Mouse (Mus musculus) urinary bladder, adult 2 months (tissue): Measurements from ENCODE around the gene 4430402I18Rik. TPM values are rescaled to one million over a fixed set of nuclear protein-coding genes. Genes with fewer than 3 reads are reported as not detected.
"Not testable (repeated sequence)": the region's sequence is repeated elsewhere in the genome, so short reads cannot be mapped to it uniquely, and the experiment has no call there.

Source experiments
- DNase-seq: peaks from one replicate; pipeline ENCODE4 v3.0.0; 2022; ENCODE audit warnings: low spot score
- polyA plus RNA-seq: library from polyadenylated mRNA; depleted of rRNA; stranded (reverse); fragments of >200 nt; gene quantifications from 2 replicates; pipeline ENCODE4 v1.2.3, GENCODE M21; 2012; rRNA removed

The 4430402I18Rik gene
- 3.1 and 3.2 TPM in 2 replicates for polyA plus RNA-seq

DNA sequence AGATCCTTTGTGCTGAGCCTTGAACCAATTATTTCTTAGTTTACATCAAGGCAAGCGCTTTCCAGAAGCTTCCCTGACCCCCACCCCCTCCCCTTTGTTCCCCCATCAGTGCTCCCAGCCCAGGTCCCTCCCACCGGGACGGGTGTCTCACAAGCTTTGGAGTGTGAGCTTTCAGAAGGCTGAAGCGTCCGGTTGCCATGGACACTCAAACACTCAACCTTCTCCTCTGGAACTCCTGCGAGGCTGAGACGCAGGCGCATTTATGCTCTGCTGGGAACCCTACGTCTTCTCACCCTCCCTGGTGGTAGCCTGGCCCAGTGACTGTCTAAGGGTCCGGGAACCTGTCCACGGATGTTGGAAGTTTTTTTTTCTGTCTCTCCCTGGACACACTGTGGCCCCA, at the start of gene 4430402I18Rik:
Gene 4430402I18Rik (minus strand): TSS at position 149 of the 400 bp plus-strand sequence.
- DNase-seq, result no peak

- no peak for DNase-seq
These were observed 49.2 kb upstream of the 4430402I18Rik start for GRCm38 (mm10) chr19:29016786-29017185.

DNA sequence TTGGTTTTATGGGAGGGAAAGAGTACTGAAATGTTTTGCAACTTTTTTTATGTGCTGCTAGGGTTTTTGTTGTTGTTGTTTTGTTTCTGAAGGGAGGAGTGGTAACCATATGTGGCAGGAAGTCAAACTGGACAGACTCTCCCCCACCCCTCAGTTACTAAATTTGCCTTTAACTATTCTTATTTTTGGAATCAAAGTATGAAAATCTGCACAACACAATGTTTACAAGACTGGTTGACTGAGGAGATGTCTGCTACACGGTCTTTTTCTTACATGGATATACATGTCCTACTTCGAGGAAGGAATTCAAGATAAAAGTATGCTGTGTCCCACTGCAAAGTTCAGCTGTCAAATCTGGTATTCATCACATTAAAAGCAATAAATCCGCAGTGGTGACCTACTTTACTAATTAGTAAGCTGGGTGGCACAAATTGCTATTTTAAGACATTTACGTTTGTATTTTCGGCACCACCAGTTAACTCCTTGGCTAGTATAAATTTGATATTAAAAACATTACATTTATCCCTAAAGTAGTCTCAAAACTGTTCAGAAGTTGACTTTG, 48.7 kb upstream of the 4430402I18Rik start:
- no peak for DNase-seq

DNA sequence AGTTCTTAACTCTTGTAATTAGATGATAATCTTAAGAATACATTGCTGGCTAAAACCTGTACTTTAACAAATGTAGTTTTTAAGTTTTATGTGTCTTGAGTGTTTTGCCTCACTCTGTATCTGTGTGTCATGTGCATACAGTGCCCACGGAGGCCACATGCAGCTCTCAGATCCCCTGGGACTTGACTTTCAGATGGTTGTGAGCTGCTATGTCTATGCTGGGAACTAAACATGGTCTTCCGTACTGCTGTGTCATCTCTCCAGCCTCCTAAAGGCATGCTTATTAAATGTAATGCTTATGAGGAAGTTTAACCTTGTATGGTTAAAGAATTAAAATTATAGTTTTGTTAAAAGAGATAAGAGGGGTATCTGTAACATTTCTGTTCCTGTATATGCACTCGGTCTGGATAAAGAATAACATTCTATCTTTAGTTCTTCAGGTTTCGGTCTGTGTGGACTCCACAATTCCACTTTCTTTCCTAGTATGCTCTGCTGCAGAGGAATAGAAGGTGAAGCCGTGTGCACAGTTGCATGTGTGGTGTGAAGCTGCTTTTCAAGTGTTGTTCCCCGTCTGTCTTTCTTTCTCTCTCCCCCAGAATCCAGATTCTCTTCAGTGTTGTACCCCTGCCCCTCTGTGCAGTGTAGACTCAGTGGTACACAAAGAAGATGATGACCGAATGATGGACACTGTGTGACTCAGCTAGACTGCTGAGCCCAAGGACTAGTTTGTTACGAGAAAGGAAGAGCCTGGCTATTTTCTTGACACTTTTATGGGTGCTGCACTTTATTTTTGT, 48.0 kb upstream of the 4430402I18Rik start:
- DNase-seq, result no peak

DNA sequence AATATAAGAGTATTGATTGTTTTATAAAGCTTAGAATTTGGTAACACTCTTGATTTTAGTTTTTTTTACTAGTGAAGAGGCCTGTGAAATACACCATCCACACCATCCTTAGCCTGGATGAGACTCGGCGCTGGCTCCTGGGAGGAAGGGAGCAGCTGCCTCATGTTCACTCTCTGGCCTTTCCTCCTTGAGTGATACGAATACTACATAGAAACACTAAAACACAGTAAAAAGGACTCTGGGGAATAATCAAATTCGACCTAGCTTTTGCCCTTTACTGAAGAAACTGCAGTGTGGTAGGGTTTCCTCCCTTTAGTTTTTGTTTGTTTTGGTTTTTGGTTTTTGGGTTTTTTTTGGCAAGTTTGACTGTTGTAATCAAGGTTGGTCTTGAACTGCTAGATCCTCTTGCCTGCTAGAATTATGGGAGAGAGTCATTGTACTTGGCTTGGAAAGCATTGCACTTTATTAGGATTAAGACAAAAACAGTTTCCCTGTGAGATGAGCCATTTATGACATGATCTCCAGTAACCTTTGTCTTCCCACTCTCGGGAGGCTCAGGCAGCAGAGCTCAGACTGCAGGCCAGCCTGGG, 47.0 kb upstream of the 4430402I18Rik start:
- DNase-seq, result no peak

DNA sequence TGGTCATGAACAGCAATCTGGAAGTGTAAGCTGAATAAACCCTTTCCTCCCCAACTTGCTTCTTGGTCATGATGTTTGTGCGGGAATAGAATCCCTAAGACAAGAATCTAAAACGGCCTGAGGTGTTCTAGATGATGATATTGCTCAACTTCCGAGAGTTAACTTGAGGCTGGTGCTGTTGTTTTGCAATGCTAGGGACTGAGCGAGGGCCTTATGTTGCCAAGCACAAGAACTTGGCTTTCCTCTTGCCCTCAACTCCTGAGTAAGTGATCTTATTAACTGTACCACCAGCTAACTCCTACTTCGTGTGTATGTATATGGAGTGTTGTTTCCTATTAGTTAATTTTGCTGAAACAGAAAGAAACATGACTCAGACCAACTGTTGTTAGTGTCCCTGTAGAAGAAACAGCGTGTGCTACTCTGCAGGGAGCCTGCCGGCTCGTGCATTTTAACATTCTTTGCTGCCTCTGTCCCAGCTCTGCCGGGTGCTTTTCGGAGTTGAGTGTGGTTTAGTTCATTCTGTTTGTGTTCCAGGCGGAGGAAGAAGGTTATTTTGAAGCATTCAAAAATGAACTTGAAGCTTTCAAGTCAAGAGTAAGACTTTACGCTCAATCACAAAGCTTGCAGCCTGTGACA, 43.9 kb upstream of the 4430402I18Rik start:
- DNase-seq, result no peak

DNA sequence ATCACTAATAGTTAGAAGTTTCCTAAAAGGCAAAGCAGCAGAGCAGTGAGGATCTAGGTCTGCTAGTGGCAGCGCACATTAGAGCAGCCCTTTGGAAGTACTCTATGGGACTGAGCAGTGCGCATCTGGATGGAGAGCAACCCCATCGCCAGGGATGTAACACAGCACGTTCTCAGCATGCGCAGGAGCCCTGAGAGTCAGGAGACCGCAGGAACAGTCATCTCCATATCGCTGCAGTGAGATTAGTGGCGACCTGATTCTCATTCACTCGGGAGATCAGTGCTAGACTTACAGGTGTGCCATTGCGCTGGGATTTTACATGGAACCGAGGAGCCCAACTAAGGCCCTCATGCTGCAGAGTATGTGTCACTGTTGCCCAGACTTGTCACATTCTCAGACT, 41.4 kb upstream of the 4430402I18Rik start:
- no peak for DNase-seq

GRCm38 (mm10) chr19:29008069-29008706, 40.6 kb upstream of the 4430402I18Rik start:
- no peak for DNase-seq

DNA sequence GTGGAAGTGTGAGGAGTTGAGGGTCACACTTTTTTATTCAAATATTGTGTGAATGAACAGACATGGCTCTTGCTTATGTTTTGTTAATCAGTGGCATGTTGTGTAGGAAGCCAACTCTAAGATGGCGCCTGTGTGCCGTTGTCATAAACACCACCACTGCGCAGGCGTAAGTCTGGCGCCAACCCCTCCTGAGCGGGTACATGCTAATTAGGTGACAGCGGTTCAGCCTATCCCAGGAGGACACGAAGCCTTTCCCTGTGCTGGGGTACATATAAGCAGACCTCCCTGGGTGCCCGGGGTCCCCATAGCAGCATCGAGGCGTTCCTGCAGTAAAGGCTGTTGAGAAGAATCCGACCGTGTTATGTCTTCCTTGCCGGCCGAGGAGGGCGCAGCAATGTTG, 32.7 kb upstream of the 4430402I18Rik start:
- DNase-seq, result not testable (repeated sequence)

DNA sequence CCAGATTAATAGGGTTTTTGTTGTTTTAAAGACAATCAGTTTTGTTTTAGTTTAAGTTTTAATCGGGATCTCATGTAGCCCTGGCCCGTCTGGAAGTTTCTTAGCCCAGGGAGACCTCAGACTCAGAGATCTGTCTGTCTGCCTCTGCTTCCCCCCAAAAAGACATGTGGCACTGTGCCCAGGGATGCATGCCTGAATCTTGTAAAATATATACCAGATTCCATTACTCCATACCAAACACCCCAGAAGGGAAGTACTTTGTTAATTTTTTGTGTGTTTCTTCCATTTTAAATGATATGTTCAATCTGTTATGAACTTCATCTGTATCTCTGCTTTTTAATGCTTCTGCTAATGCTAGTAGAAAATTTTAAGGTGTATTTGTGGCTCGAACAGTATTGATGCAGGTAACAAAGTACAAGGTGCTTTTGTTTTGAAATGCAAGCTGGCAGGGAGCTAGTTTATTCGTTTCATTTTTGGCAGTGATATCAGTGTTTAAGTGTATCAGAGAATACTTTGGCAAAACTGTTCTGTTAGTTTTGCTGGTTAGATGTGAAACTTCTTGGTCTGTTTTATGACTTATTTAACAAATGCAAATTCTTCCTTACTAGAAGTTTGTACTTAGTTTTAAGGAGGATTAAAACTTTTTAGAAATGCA, 30.5 kb upstream of the 4430402I18Rik start:
- no peak for DNase-seq

- no peak for DNase-seq
These were observed 27.8 kb upstream of the 4430402I18Rik start for GRCm38 (mm10) chr19:28995366-28995765.

- no peak for DNase-seq
These were observed 27.3 kb upstream of the 4430402I18Rik start for GRCm38 (mm10) chr19:28994870-28995269.

DNA sequence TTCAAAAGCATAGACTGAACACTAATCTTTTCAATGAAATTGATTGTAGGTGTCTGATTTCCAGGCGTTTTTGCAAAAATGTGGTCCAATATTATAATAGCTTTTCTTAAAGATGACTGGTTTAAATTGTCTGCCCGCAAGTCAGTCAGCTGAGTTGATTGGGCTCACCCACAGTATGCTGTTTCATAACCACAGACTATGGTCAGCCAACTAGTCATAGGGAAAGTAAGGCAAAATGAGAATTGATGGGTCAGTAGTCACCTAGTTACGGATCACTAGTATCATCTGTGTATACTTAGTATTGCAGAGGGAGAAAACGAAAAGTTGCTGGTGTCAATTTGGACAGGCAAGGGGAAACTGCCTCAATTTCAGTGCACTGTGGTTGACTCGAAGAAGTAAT, 23.8 kb upstream of the 4430402I18Rik start:
- no peak for DNase-seq

- no peak for DNase-seq
These were observed 23.1 kb upstream of the 4430402I18Rik start for GRCm38 (mm10) chr19:28990590-28991221.

GRCm38 (mm10) chr19:28990194-28990589, 22.6 kb upstream of the 4430402I18Rik start, which contains the start of gene Cdc37l1:
Gene Cdc37l1 (plus strand): TSS chr19:28990352.
- DNase-seq, result peak; percentile 96

GRCm38 (mm10) chr19:28989515-28989914, 21.9 kb upstream of the 4430402I18Rik start:
- no peak for DNase-seq

GRCm38 (mm10) chr19:28982617-28983016, 15.0 kb upstream of the 4430402I18Rik start:
- DNase-seq, result no peak

GRCm38 (mm10) chr19:28974862-28975611, 7.4 kb upstream of the 4430402I18Rik start:
- DNase-seq, result peak; percentile 72

GRCm38 (mm10) chr19:28970251-28970650, 2.7 kb upstream of the 4430402I18Rik start:
- DNase-seq, result no peak

- DNase-seq, result no peak
These were observed 1.6 kb upstream of the 4430402I18Rik start for GRCm38 (mm10) chr19:28969231-28969630.
